Mouse (Mus musculus): ENCODE measurements at regions not wholly inside any gene's neighbourhood (a gene's known extent, or its start where the extent isn't known, plus 50 kb on each side); places are given as distances from the start of the nearest gene placed in this dataset.

DNA sequence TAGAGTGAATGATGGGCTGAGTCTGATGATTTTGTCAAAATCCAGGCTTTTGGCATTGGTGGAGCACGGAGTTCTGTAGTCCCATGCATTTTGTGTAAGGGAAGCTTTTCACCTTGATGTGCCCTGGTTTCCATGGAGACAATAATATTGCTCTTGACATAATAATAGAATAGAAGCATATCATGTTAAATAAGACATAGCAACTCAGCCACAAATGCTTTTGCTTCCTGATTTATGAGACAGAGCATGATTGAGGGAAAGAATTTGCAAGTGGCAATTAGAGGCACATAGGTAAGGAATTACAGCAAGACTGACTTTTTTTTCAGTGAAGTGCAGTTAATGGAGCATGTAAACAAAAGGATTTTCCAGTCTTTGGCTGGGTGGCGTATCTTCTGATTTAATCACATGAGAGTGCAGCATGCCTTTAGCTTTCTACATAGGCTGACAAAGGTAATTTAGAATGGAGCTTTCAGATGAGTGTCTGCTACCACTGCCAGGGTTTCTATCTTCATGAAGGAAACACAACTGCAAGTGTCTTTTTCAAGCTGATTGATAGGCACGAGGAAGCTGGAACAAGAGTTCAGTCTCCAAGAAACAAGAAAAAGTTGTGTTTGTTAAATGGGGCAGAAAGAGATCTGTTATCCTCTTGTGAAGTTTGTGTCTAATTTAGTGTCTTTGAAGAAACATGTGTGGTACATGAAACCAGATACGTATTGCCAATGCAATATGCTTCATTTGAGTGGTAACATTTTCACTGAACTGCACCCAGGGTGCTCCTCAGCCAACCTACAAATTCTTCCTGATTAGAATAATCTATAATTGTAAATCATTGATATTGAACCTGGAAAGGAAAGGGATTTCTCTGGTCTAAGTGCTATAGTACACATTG, 1913.2 kb downstream of the 9330182O14Rik start:
- H3K27ac ChIP-seq (ENCODE audit: low read length): no peak overlapping the region
- H3K36me3 ChIP-seq (ENCODE audit: control insufficient read depth, insufficient read depth): no peaks in the 10 kb centered on the region
- no peak overlapping the region for H3K4me2 ChIP-seq (ENCODE audit: low read depth, low read length)
- no peak overlapping the region for H3K4me3 ChIP-seq (ENCODE audit: low read depth, low read length)
- ATAC-seq (ENCODE audit: low read depth): no peak
- H3K9ac ChIP-seq (ENCODE audit: low read depth, low read length): no peak overlapping the region
- 52% methylated on average over 4 of the region's 4 CpGs for WGBS (ENCODE audit: insufficient replicate concordance)
- no peaks in the 10 kb centered on the region for H3K4me1 ChIP-seq (ENCODE audit: control insufficient read depth, low read depth, low read length)
- H3K9me3 ChIP-seq (replicated peaks; ENCODE audit: control insufficient read depth, low read length): no peaks in the 10 kb centered on the region
- H3K27me3 ChIP-seq (ENCODE audit: control insufficient read depth, insufficient read depth, low read depth, low read length): no peaks in the 10 kb centered on the region

DNA sequence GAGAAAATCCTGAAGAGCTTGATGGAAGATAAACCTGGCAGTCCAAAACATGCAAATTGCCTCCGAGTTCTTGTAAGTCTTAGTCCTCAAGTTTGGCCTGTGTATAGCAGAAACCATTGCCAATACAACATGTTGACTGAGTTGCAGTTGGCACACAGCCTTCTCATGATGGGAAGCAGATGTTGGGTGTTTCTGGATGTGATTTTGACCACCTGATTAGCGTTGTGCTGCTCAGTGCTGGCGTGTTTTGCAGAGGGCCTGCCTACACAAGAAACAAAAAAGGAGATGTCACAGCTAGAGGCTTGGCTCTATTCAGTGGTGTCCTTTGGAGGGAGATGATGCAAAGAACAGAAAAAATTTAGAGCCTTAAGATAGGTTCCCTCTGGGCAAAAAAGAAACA, 1922.6 kb downstream of the 9330182O14Rik start:
- H3K27me3 ChIP-seq (ENCODE audit: control insufficient read depth, insufficient read depth, low read depth, low read length): no peaks in the 10 kb centered on the region
- H3K9me3 ChIP-seq (replicated peaks; ENCODE audit: control insufficient read depth, low read length): no peaks in the 10 kb centered on the region
- H3K4me1 ChIP-seq (ENCODE audit: control insufficient read depth, low read depth, low read length): no peaks in the 10 kb centered on the region
- H3K4me2 ChIP-seq (ENCODE audit: low read depth, low read length): no peak overlapping the region
- WGBS (ENCODE audit: insufficient replicate concordance): 47% methylated on average over 3 of the region's 3 CpGs
- H3K36me3 ChIP-seq (ENCODE audit: control insufficient read depth, insufficient read depth): no peaks in the 10 kb centered on the region
- no peak overlapping the region for H3K4me3 ChIP-seq (ENCODE audit: low read depth, low read length)
- no peak overlapping the region for H3K27ac ChIP-seq (ENCODE audit: low read length)
- ATAC-seq (ENCODE audit: low read depth): no peak
- no peak overlapping the region for H3K9ac ChIP-seq (ENCODE audit: low read depth, low read length)

DNA sequence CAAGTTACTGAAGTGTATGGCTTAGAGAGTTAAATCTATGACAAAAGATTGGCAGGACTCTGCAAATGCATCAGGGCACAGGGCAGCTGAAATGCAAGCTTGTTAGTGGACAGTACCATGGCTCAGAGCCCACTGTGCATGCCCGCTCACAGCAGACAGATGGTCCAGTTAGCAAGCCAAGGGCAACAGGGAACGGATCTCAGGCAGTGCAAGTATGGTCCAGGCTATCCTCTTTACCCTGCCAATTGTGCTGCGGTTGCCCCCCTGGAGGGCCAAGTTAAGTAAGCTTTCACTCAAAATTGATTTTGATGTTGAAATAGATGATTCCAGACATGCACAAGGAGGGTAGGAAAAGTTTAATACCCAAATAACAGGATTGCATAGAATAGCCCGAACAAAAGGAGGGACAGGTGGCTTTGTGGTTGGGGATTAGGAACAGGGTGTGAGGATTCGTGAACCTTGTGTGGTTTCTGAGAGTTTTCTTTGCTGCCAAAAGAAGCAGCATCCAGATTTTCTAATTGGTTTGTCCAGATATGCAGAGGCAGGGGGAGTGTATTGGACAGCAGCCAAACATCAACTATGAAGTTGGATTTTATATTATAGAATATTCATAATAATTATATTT, 1934.2 kb downstream of the 9330182O14Rik start:
- Histone ChIP-seq H3K36me3 (ENCODE audit: control insufficient read depth, insufficient read depth) (no peaks in the 10 kb centered on the region), H3K9me3 (replicated peaks; ENCODE audit: control insufficient read depth, low read length) (no peaks in the 10 kb centered on the region), H3K27ac (ENCODE audit: low read length) (no peak overlapping the region), H3K4me2 (ENCODE audit: low read depth, low read length) (no peak overlapping the region), H3K27me3 (ENCODE audit: control insufficient read depth, insufficient read depth, low read depth, low read length) (no peaks in the 10 kb centered on the region), H3K4me3 (ENCODE audit: low read depth, low read length) (no peak overlapping the region), H3K9ac (ENCODE audit: low read depth, low read length) (no peak overlapping the region), H3K4me1 (ENCODE audit: control insufficient read depth, low read depth, low read length) (no peaks in the 10 kb centered on the region)
- no peak for ATAC-seq (ENCODE audit: low read depth)
- 75% methylated on average over 5 of the region's 5 CpGs for WGBS (ENCODE audit: insufficient replicate concordance)

DNA sequence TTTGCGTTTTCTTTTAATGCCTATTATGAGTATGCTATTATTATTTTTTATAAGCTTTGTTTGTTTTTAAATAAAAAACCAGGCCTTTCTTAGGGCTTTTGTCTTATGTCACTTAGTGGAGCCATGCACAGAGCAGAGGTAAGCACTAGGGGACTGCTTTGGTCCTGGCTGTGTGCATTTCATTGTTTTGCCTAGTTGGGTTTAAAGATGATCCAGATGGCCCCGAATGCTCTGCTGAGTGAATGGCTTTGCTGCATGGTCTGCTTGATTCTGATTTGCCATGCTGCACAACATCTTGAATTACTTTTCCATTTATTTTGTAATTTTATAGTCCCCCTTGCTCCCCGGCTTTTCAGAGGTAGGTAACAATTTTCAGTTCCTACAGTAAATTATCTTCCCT, 1934.9 kb downstream of the 9330182O14Rik start:
- H3K27me3 ChIP-seq (ENCODE audit: control insufficient read depth, insufficient read depth, low read depth, low read length): no peaks in the 10 kb centered on the region
- 67% methylated on average over 3 of the region's 3 CpGs for WGBS (ENCODE audit: insufficient replicate concordance)

DNA sequence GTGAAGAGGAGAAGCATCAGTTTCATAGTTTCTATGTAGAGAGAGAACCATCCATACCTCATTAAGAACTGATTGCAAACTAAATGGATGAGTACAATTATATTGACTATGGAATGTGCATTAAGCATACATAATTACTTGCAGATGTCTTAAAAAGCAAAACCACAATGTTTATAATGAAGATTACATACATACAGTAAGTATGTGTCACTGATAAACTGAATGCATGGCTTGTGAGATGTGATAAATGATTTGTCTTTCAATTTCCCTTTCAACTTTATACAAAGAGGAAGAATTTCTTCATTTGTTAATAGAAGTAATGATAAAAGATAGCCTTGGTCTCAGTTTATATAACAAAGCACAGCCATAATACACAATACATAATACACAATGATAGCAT, 1939.3 kb downstream of the 9330182O14Rik start:
- Histone ChIP-seq H3K36me3 (ENCODE audit: control insufficient read depth, insufficient read depth) (no peaks in the 10 kb centered on the region), H3K9ac (ENCODE audit: low read depth, low read length) (no peak overlapping the region), H3K9me3 (replicated peaks; ENCODE audit: control insufficient read depth, low read length) (no peaks in the 10 kb centered on the region), H3K4me2 (ENCODE audit: low read depth, low read length) (no peak overlapping the region), H3K27me3 (ENCODE audit: control insufficient read depth, insufficient read depth, low read depth, low read length) (no peaks in the 10 kb centered on the region), H3K4me1 (ENCODE audit: control insufficient read depth, low read depth, low read length) (no peaks in the 10 kb centered on the region), H3K4me3 (ENCODE audit: low read depth, low read length) (no peak overlapping the region), H3K27ac (ENCODE audit: low read length) (no peak overlapping the region)
- no peak for ATAC-seq (ENCODE audit: low read depth)

More for the DNA sequence above, 1934.9 kb downstream of the 9330182O14Rik start:
- H3K4me3 ChIP-seq (ENCODE audit: low read depth, low read length): no peak overlapping the region
- no peaks in the 10 kb centered on the region for H3K36me3 ChIP-seq (ENCODE audit: control insufficient read depth, insufficient read depth)
- H3K4me1 ChIP-seq (ENCODE audit: control insufficient read depth, low read depth, low read length): no peaks in the 10 kb centered on the region
- H3K27ac ChIP-seq (ENCODE audit: low read length): no peak overlapping the region
- no peak overlapping the region for H3K9ac ChIP-seq (ENCODE audit: low read depth, low read length)
- no peak overlapping the region for H3K4me2 ChIP-seq (ENCODE audit: low read depth, low read length)
- no peaks in the 10 kb centered on the region for H3K9me3 ChIP-seq (replicated peaks; ENCODE audit: control insufficient read depth, low read length)
- ATAC-seq (ENCODE audit: low read depth): no peak

DNA sequence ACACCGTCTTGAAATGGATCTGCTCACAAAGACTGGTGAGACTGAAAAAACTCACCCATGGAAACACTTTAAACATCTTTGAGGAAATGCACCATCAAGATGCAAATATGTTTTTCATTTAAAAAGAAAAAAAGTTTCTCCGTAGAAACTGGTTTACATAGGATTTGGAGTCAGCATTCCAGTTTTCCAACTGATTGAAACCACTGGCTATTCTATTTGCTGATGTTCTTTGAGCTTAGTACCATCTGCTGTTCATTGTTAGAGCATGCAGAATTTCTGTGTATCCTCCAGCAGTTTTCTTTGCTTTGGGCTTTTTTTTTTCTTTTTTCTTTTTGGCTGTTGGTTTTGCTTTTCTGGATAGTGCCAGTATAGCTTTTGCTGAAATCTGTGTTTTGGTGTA, 1948.3 kb downstream of the 9330182O14Rik start:
- WGBS (ENCODE audit: insufficient replicate concordance): 68% methylated on average over 2 of the region's 2 CpGs
- Histone ChIP-seq H3K4me3 (ENCODE audit: low read depth, low read length) (no peak overlapping the region), H3K4me2 (ENCODE audit: low read depth, low read length) (no peak overlapping the region), H3K9me3 (replicated peaks; ENCODE audit: control insufficient read depth, low read length) (no peaks in the 10 kb centered on the region), H3K36me3 (ENCODE audit: control insufficient read depth, insufficient read depth) (no peaks in the 10 kb centered on the region), H3K4me1 (ENCODE audit: control insufficient read depth, low read depth, low read length) (no peaks in the 10 kb centered on the region), H3K27me3 (ENCODE audit: control insufficient read depth, insufficient read depth, low read depth, low read length) (no peaks in the 10 kb centered on the region), H3K27ac (ENCODE audit: low read length) (no peak overlapping the region), H3K9ac (ENCODE audit: low read depth, low read length) (no peak overlapping the region)
- no peak for ATAC-seq (ENCODE audit: low read depth)

DNA sequence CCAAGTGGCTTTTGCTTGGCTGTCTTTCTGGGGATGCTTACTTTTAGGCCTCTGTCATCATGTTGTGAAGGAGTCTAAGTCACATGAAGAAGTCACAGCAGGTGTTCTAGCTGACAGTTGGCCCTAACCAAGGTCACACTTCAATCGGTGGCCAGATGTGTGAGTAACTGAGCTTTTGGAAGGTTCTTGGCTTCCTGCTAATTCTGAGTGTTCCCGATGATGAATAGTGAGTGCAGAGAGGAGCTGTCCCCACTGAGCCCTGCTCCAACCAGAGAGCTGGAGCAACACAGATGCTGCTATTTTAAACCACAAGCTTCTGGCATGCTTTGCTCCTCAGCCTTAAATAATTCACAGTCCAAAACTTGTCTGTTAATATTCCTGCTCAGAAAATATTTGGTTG, 1966.6 kb downstream of the 9330182O14Rik start:
- no peak overlapping the region for H3K4me2 ChIP-seq (ENCODE audit: low read depth, low read length)
- H3K9me3 ChIP-seq (replicated peaks; ENCODE audit: control insufficient read depth, low read length): no peaks in the 10 kb centered on the region
- H3K27ac ChIP-seq (ENCODE audit: low read length): no peak overlapping the region
- no peak overlapping the region for H3K9ac ChIP-seq (ENCODE audit: low read depth, low read length)
- H3K27me3 ChIP-seq (ENCODE audit: control insufficient read depth, insufficient read depth, low read depth, low read length): no peaks in the 10 kb centered on the region
- WGBS (ENCODE audit: insufficient replicate concordance): 50% methylated on average over 2 of the region's 2 CpGs
- no peaks in the 10 kb centered on the region for H3K36me3 ChIP-seq (ENCODE audit: control insufficient read depth, insufficient read depth)
- no peak for ATAC-seq (ENCODE audit: low read depth)
- H3K4me3 ChIP-seq (ENCODE audit: low read depth, low read length): no peak overlapping the region
- no peaks in the 10 kb centered on the region for H3K4me1 ChIP-seq (ENCODE audit: control insufficient read depth, low read depth, low read length)

DNA sequence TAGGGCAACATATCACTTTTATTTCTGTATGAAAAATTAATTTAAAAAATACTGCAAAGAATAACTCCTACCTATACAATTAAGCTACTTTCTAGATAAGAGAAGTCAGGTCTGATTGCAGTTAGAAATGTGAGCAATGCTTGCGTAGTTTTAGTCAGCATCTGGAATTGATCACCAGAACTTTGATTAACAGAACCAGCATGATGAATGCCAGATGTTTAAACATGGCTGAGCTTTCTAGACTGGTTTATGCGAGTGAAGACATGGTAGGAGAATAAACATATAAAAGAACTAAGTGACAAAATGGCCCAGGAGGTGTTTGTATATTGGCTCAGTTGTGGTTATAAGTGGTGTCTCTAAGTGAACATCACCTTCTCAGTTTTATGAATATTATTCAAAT, 1970.7 kb downstream of the 9330182O14Rik start:
- Histone ChIP-seq H3K4me1 (ENCODE audit: control insufficient read depth, low read depth, low read length) (no peaks in the 10 kb centered on the region), H3K4me2 (ENCODE audit: low read depth, low read length) (no peak overlapping the region), H3K9me3 (replicated peaks; ENCODE audit: control insufficient read depth, low read length) (no peaks in the 10 kb centered on the region), H3K27me3 (ENCODE audit: control insufficient read depth, insufficient read depth, low read depth, low read length) (no peaks in the 10 kb centered on the region), H3K9ac (ENCODE audit: low read depth, low read length) (no peak overlapping the region), H3K36me3 (ENCODE audit: control insufficient read depth, insufficient read depth) (no peaks in the 10 kb centered on the region), H3K27ac (ENCODE audit: low read length) (no peak overlapping the region), H3K4me3 (ENCODE audit: low read depth, low read length) (no peak overlapping the region)
- WGBS (ENCODE audit: insufficient replicate concordance): 58% methylated on average over 2 of the region's 2 CpGs
- ATAC-seq (ENCODE audit: low read depth): no peak

DNA sequence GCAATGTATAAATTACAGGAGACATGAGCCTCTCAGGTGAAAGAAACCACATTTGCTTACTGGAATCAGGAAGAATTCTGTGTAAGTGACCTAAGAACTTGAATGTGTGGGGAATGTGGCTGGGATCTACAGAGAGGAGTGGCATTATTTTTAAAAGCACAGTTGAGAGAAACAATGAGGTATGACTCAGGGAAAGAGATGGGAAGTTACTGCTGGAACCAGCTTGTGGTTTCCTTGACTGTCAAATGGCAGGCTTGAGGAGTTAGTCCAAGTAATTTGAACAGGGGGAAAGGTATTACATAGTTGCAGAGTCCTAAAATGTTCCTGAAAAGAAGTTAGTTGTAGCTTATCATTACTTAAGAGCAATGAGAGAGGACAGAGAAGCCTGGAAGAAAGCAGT, 1972.9 kb downstream of the 9330182O14Rik start:
- Histone ChIP-seq H3K27me3 (ENCODE audit: control insufficient read depth, insufficient read depth, low read depth, low read length) (no peaks in the 10 kb centered on the region), H3K27ac (ENCODE audit: low read length) (no peak overlapping the region), H3K9me3 (replicated peaks; ENCODE audit: control insufficient read depth, low read length) (no peaks in the 10 kb centered on the region), H3K36me3 (ENCODE audit: control insufficient read depth, insufficient read depth) (no peaks in the 10 kb centered on the region), H3K4me1 (ENCODE audit: control insufficient read depth, low read depth, low read length) (no peaks in the 10 kb centered on the region), H3K4me3 (ENCODE audit: low read depth, low read length) (no peak overlapping the region), H3K9ac (ENCODE audit: low read depth, low read length) (no peak overlapping the region), H3K4me2 (ENCODE audit: low read depth, low read length) (no peak overlapping the region)
- ATAC-seq (ENCODE audit: low read depth): no peak

All from liver, embryonic 16.5 days (tissue).